Mouse (Mus musculus): ENCODE measurements around the gene Klhl41. TPM values are rescaled to one million over a fixed set of nuclear protein-coding genes. Genes with fewer than 3 reads are reported as not detected.

The Klhl41 gene
- not detected for polyA plus RNA-seq (2017; shearing (Covaris generic))

GRCm38 (mm10) chr2:69669853-69670252, at the start of gene Klhl41:
Klhl41 (plus strand) TSS chr2:69670120.

GRCm38 (mm10) chr2:69646726-69647490, 23.0 kb upstream of the Klhl41 start, which contains the start of gene Bbs5:
Bbs5 (plus strand) TSS chr2:69647171.

DNA sequence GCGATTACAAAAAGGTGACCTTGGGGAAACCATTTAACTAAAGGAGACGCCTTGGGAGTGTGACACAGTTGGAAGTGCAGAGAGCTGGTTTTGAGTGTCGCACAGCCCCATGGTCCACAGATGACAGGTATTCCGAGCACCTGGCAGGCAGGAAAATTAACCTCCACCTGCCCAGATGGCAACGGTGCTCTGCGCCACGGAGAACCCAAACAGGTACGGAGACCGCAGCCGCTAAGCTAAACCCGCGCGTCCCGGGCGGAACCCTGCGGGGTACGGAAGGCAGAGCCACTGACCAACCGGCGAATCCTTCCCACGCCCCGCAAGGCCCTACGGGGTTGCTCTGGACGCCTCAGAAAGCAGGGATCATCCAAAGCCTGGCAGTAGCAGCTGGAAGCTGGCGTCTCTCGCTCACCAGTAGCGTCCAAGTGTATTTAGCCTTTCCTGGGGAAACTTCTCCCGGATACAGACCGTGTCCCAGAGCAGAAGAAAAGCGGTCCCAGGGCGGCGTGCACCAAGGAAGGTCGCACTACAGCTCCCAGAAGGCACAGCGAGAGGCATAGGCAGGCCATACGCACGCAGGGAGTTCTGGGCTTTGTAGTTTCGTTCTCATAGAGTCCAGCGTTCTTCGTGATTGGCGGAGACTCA, 43.2 kb downstream of the Klhl41 start, which contains the start of gene Fastkd1:
TSS of gene Fastkd1 (minus strand) at position 536 of the 645 bp plus-strand sequence.

GRCm38 (mm10) chr2:69722273-69722649, 52.3 kb downstream of the Klhl41 start, which contains the start of gene Ppig:
Ppig (plus strand) TSS chr2:69722545.

Other genes with a start within 250 kb of the Klhl41 start
- gene Lrp2, start 84.1 kb upstream of the Klhl41 start, polyA plus RNA-seq (2017; shearing (Covaris generic)): under 1 TPM in 1 of 2 experiments, not detected in 1; 0.17 TPM
- under 1 TPM in 1 of 2 experiments, not detected in 1; 0.50 TPM for gene Bbs5, start 22.9 kb upstream of the Klhl41 start, polyA plus RNA-seq (2017; shearing (Covaris generic))
- gene Fastkd1, start 43.4 kb downstream of the Klhl41 start, polyA plus RNA-seq (2017; shearing (Covaris generic)): 10 to 100 TPM in 1 of 2 experiments, 1 to 10 TPM in 1; 6.5 to 11.7 TPM
- 100 to 1,000 TPM; 173 to 213 TPM for gene Ppig, start 52.4 kb downstream of the Klhl41 start, polyA plus RNA-seq (2017; shearing (Covaris generic))
- gene Ccdc173, start 119.5 kb downstream of the Klhl41 start, polyA plus RNA-seq (2017; shearing (Covaris generic)): 1 to 10 TPM; 2.0 to 3.7 TPM
- gene Phospho2, start 119.5 kb downstream of the Klhl41 start, polyA plus RNA-seq (2017; shearing (Covaris generic)): 10 to 100 TPM; 31.2 to 37.8 TPM
- under 1 TPM in 1 of 2 experiments, not detected in 1; 0.27 TPM for gene Klhl23, start 151.8 kb downstream of the Klhl41 start, polyA plus RNA-seq (2017; shearing (Covaris generic))
- gene Ssb, start 191.4 kb downstream of the Klhl41 start, polyA plus RNA-seq (2017; shearing (Covaris generic)): 100 to 1,000 TPM; 349 to 359 TPM
- gene Mettl5, start 215.5 kb downstream of the Klhl41 start, polyA plus RNA-seq (2017; shearing (Covaris generic)): 10 to 100 TPM; 28.1 to 36.4 TPM
- 10 to 100 TPM; 20.7 to 21.6 TPM for gene Ubr3, start 227.1 kb downstream of the Klhl41 start, polyA plus RNA-seq (2017; shearing (Covaris generic))